Mouse (Mus musculus) monocyte, adult 5-6 weeks (primary cell): ENCODE data around the gene Cela3a. TPM values are rescaled to one million over a fixed set of nuclear protein-coding genes. Genes with fewer than 3 reads are reported as not detected.
A peak's percentile ranks its signal among the peaks of the same experiment; 100 is the strongest.

Experiments
- ATAC-seq: fragments of 153-309, 156-312 bp; replicated peaks from 2 replicates; pipeline ENCODE4 v1.8.0; 2017; ENCODE audit warnings: mild to moderate bottlenecking; ENCODE audit not compliant: low TSS enrichment, insufficient number of reproducible peaks, severe bottlenecking, poor library complexity, low FRiP score
- total RNA-seq: library from RNA; stranded (forward); fragments of 200-1000, 200-491, 200-594 nt; gene quantifications from 3 replicates; pipeline ENCODE4 v1.2.3, GENCODE M21; 2017

Gene Cela3a
- total RNA-seq, 1 experiment from 2014 or later = not detected

DNA sequence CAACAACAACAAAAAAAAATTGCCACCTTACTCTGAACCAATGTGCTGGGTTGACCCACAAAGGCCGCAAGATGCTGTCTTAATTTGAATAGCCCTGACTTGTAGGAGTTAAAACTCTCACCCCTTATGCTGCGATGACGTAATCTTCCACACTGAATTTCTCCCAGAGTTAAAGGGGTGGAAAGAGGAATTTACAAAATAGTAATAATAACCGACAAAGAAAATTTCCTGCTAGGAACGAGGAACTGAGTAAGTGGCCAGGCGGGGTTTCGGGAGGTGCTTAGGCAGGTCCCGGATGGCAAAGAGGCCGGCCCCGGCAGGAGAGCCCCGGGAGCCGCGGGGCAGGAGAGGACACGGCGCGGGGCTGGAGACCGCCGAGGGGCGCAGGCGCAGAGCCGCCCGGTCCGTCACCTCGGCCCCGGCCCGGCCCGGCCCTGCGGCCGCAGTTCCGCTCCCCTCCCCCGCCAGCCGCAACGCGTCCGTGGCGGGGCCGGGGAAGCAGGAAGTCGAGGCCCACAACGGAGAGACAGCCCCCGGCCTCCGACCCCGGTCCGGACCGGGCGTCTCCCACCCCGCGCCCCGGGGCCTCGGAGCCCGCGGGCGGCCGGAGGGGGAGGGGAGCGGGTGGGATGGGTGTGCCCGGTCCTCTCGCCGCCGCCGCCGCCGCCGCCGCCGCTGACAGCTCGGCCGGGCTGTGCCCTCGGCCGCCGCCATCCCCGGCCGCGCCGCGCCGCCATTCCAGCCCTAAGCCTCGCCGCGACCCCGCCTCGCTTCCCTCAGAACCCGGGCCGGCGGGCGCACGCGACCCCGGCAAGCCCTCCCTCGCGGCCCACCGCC is 52.7 kb downstream of the Cela3a start:
- ATAC-seq = peak; percentile 45

Other genes starting within 250 kb of the Cela3a start
- gene Wnt4, start 132.3 kb downstream of the Cela3a start, total RNA-seq = not detected in 3 replicates
- gene Cdc42, start 52.1 kb downstream of the Cela3a start, total RNA-seq = 966 to 1,065 TPM (median 980 TPM) in 3 replicates
- gene Cela3b, start 20.7 kb upstream of the Cela3a start, total RNA-seq = not detected in 3 replicates
- gene 1700013G24Rik, start 43.5 kb upstream of the Cela3a start, total RNA-seq = not detected in 3 replicates
- under 0.01 TPM in 1 of 3 replicates, not detected in the others for gene Hspg2, start 59.0 kb upstream of the Cela3a start, total RNA-seq
- not detected in 3 replicates for gene Ldlrad2, start 164.8 kb upstream of the Cela3a start, total RNA-seq
- 142 to 333 TPM (median 161 TPM) in 3 replicates for gene Usp48, start 184.0 kb upstream of the Cela3a start, total RNA-seq